Mouse (Mus musculus): ENCODE results near the gene H2-Q10. TPM values are rescaled to one million over a fixed set of nuclear protein-coding genes. Genes with fewer than 3 reads are reported as not detected.

H2-Q10 gene
- polyA plus RNA-seq, 1 experiment from 2014 or later = 0.14 TPM

GRCm38 (mm10) chr17:35516652-35517500, 47.0 kb downstream of the H2-Q10 start, which contains the start of the genes Tcf19 and Cchcr1:
Gene Tcf19, minus strand, starts transcription at chr17:35516824.
Gene Cchcr1, plus strand, starts transcription at chr17:35517100.
- Histone ChIP-seq H3K9ac (replicated peaks; ENCODE audit: low read depth, low read length) (peak within 1 kb of the TSS; percentile 55), H3K4me1 (replicated peaks; ENCODE audit: control insufficient read depth, insufficient read depth, low read length) (peaks cover 17% of the 10 kb centered on the region), H3K27me3 (replicated peaks; ENCODE audit: control insufficient read depth, insufficient read depth, low read length) (no peaks in the 10 kb centered on the region), H3K4me3 (replicated peaks; ENCODE audit: low read length) (peak within 1 kb of the TSS; percentile 71), H3K9me3 (ENCODE audit: control insufficient read depth, low read length) (no peaks in the 10 kb centered on the region), H3K4me2 (ENCODE audit: low read length) (peak within 1 kb of the TSS; percentile 90), H3K36me3 (ENCODE audit: control insufficient read depth, insufficient read depth) (no peaks in the 10 kb centered on the region), H3K27ac (ENCODE audit: low read length) (no peak within 1 kb of the TSS)
- ATAC-seq = peak; percentile 98
- WGBS = 1% methylated on average over 59 of the region's 67 CpGs

GRCm38 (mm10) chr17:35517526-35517925, 47.6 kb downstream of the H2-Q10 start:
- no peak overlapping the region for H3K27ac ChIP-seq (ENCODE audit: low read length)
- peak overlapping the region; percentile 39 for H3K9ac ChIP-seq (replicated peaks; ENCODE audit: low read depth, low read length)
- no peaks in the 10 kb centered on the region for H3K27me3 ChIP-seq (replicated peaks; ENCODE audit: control insufficient read depth, insufficient read depth, low read length)
- H3K4me2 ChIP-seq (ENCODE audit: low read length) = peak overlapping the region; percentile 90
- H3K36me3 ChIP-seq (ENCODE audit: control insufficient read depth, insufficient read depth) = no peaks in the 10 kb centered on the region
- H3K9me3 ChIP-seq (ENCODE audit: control insufficient read depth, low read length) = no peaks in the 10 kb centered on the region
- ATAC-seq = no peak
- H3K4me1 ChIP-seq (replicated peaks; ENCODE audit: control insufficient read depth, insufficient read depth, low read length) = peaks cover 17% of the 10 kb centered on the region
- H3K4me3 ChIP-seq (replicated peaks; ENCODE audit: low read length) = peak overlapping the region; percentile 71
- 6% methylated on average over 12 of the region's 12 CpGs for WGBS

Other genes starting within 250 kb of the H2-Q10 start
- gene Gm16181, start 249.3 kb upstream of the H2-Q10 start, polyA plus RNA-seq (2015; fragmentation: Nextera tagmentation; extraction: Ambion mirVana) = 0.62 TPM in 1 of 2 replicates, not detected in the other
- 46.2 and 64.8 TPM in 2 replicates for gene Atp6v1g2, start 236.4 kb upstream of the H2-Q10 start, polyA plus RNA-seq (2015; fragmentation: Nextera tagmentation; extraction: Ambion mirVana)
- gene Nfkbil1, start 234.3 kb upstream of the H2-Q10 start, polyA plus RNA-seq (2015; fragmentation: Nextera tagmentation; extraction: Ambion mirVana) = 9.5 and 10.7 TPM in 2 replicates
- gene Ddx39b, start 228.3 kb upstream of the H2-Q10 start, polyA plus RNA-seq (2015; fragmentation: Nextera tagmentation; extraction: Ambion mirVana) = 466 and 471 TPM in 2 replicates
- gene H2-D1, start 207.4 kb upstream of the H2-Q10 start, polyA plus RNA-seq (2015; fragmentation: Nextera tagmentation; extraction: Ambion mirVana) = 48.1 and 65.7 TPM in 2 replicates
- gene H2-Q1, start 149.7 kb upstream of the H2-Q10 start, polyA plus RNA-seq (2015; fragmentation: Nextera tagmentation; extraction: Ambion mirVana) = 0.43 and 0.47 TPM in 2 replicates
- gene H2-Q2, start 127.8 kb upstream of the H2-Q10 start, polyA plus RNA-seq (2015; fragmentation: Nextera tagmentation; extraction: Ambion mirVana) = 1.4 and 3.3 TPM in 2 replicates
- gene H2-Q4, start 90.5 kb upstream of the H2-Q10 start, polyA plus RNA-seq (2015; fragmentation: Nextera tagmentation; extraction: Ambion mirVana) = 0.65 TPM in 2 replicates
- 0.36 and 0.60 TPM in 2 replicates for gene H2-Q6, start 45.2 kb upstream of the H2-Q10 start, polyA plus RNA-seq (2015; fragmentation: Nextera tagmentation; extraction: Ambion mirVana)
- 0.99 and 3.1 TPM in 2 replicates for gene H2-Q7, start 30.9 kb upstream of the H2-Q10 start, polyA plus RNA-seq (2015; fragmentation: Nextera tagmentation; extraction: Ambion mirVana)
- gene Pou5f1, start 35.9 kb downstream of the H2-Q10 start, polyA plus RNA-seq (2015; fragmentation: Nextera tagmentation; extraction: Ambion mirVana) = not detected in 2 replicates
- 31.8 and 34.2 TPM in 2 replicates for gene Tcf19, start 46.7 kb downstream of the H2-Q10 start, polyA plus RNA-seq (2015; fragmentation: Nextera tagmentation; extraction: Ambion mirVana)
- gene Cchcr1, start 47.0 kb downstream of the H2-Q10 start, polyA plus RNA-seq (2015; fragmentation: Nextera tagmentation; extraction: Ambion mirVana) = 8.8 and 9.0 TPM in 2 replicates
- gene Psors1c2, start 63.1 kb downstream of the H2-Q10 start, polyA plus RNA-seq (2015; fragmentation: Nextera tagmentation; extraction: Ambion mirVana) = 1.4 and 1.7 TPM in 2 replicates
- not detected in 2 replicates for gene Cdsn, start 82.0 kb downstream of the H2-Q10 start, polyA plus RNA-seq (2015; fragmentation: Nextera tagmentation; extraction: Ambion mirVana)
- gene 2300002M23Rik, start 97.4 kb downstream of the H2-Q10 start, polyA plus RNA-seq (2015; fragmentation: Nextera tagmentation; extraction: Ambion mirVana) = not detected in 2 replicates
- not detected in 2 replicates for gene Sfta2, start 131.5 kb downstream of the H2-Q10 start, polyA plus RNA-seq (2015; fragmentation: Nextera tagmentation; extraction: Ambion mirVana)
- not detected in 2 replicates for gene Gm9573, start 156.5 kb downstream of the H2-Q10 start, polyA plus RNA-seq (2015; fragmentation: Nextera tagmentation; extraction: Ambion mirVana)
- 0.08 TPM in 1 of 2 replicates, not detected in the other for gene Mucl3, start 173.6 kb downstream of the H2-Q10 start, polyA plus RNA-seq (2015; fragmentation: Nextera tagmentation; extraction: Ambion mirVana)
- 19.0 and 19.8 TPM in 2 replicates for gene Vars2, start 197.5 kb downstream of the H2-Q10 start, polyA plus RNA-seq (2015; fragmentation: Nextera tagmentation; extraction: Ambion mirVana)
- 34.6 and 35.3 TPM in 2 replicates for gene Gtf2h4, start 203.7 kb downstream of the H2-Q10 start, polyA plus RNA-seq (2015; fragmentation: Nextera tagmentation; extraction: Ambion mirVana)
- gene Ddr1, start 234.5 kb downstream of the H2-Q10 start, polyA plus RNA-seq (2015; fragmentation: Nextera tagmentation; extraction: Ambion mirVana) = 113 and 116 TPM in 2 replicates

Measured in forebrain, embryonic 16.5 days (tissue).